Mouse (Mus musculus): ENCODE data around the gene Upk1a. TPM values are rescaled to one million over a fixed set of nuclear protein-coding genes. Genes with fewer than 3 reads are reported as not detected.

The Upk1a gene
- under 1 TPM; 0.38 to 0.60 TPM for polyA plus RNA-seq (2017; shearing (Covaris generic))

- ATAC-seq, result no peak
Measured at GRCm38 (mm10) chr7:30612654-30613402, at the start of gene Upk1a. TSS of gene Upk1a (minus strand) at chr7:30612847.

DNA sequence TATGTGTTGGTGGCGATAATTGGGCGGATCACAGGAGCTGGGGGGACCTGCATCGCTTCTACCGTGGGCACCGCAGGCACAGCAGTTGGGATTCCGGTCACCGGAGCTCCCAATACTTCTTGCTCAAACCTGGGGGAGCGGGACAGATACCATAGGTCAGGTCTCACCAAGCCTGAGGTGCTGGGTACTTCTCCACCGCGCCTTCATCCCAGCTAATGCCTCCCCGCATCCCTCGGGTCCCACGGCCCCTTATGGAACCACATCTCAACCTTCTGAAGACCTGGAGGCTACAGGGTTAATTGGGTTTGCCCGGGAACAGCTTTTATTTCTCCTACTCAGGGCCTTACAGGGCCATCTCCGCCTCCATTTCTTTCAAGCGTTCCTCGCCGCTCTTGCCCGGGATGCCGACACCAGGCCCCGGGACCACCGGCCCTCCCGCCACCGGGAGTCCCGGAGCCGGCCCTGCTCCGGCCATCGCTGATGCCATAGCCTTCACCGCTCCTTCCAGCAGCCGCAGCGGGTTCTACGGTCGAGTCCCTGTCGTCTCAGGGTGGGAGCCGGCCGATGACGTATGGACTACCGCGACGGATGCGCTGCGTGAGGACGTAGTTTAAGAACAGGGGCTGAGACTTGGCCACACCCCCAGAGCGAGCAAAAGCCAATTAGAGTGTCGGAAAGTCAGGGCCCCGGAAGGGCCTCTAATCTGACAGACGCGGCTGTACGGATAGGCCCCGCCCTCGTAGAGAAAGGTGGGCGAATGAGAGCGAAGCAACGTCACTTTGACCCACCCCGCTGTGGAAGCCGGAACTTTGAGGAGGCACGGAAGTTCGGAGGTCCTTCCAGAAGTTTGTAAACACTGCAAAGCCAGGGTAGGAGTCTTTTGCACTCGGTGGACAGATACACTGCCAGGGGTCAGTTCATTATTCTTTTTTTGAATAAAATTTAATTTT, 37.2 kb upstream of the Upk1a start, which contains the start of gene Rbm42:
Rbm42 (minus strand) TSS at position 727 of the 950 bp plus-strand sequence.
- peak; percentile 99 for ATAC-seq

- ATAC-seq, result no peak
Measured at GRCm38 (mm10) chr7:30639083-30639482, 26.4 kb upstream of the Upk1a start.

DNA sequence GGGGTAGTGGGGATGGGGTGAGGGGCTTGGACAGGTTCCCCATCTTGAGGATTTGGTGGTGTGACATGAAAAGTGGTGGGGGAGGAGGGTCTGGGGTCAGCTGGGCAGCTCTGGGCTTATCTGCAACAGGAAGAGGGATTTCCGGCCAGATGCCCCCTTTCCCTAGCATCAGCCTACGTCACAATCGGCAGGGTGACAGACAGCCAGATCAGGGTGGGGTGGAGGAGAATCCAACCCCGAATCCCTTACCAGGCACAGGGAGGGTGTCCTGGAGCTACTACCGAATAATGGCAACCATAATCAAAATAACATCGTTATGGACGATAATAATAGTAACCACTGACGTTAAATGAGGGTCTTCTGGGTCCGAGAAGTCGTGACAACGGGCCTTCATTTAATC, 23.7 kb upstream of the Upk1a start:
- ATAC-seq, result no peak

- no peak for ATAC-seq
Measured at GRCm38 (mm10) chr7:30635752-30636151, 23.1 kb upstream of the Upk1a start, which contains the start of gene Etv2. TSS of gene Etv2 (minus strand) at chr7:30635852.

DNA sequence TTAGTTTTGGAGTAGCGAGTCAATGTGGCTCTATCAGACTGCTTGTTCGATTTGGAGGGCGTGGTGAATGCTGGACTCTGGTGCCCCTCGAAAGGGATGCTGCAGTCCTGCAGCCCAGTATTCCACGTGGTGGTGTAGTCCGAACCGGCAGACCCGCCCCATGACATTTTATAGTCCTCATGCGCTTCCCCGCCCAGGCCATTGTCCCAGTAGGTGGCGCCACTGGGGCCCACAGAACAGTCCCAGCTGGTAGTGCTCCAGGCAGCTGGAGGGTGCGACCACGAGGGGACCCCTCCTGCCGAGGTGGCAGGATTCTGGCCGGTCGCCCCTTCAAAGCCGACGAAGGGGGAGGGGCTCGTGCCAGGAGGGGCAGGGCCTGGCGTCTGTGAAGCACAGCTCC, 22.0 kb upstream of the Upk1a start:
- ATAC-seq, result no peak

GRCm38 (mm10) chr7:30633762-30634412, 21.2 kb upstream of the Upk1a start:
- no peak for ATAC-seq

- ATAC-seq, result no peak
Measured at GRCm38 (mm10) chr7:30629013-30629412, 16.4 kb upstream of the Upk1a start.

GRCm38 (mm10) chr7:30626647-30627046, 14.0 kb upstream of the Upk1a start:
- no peak for ATAC-seq

DNA sequence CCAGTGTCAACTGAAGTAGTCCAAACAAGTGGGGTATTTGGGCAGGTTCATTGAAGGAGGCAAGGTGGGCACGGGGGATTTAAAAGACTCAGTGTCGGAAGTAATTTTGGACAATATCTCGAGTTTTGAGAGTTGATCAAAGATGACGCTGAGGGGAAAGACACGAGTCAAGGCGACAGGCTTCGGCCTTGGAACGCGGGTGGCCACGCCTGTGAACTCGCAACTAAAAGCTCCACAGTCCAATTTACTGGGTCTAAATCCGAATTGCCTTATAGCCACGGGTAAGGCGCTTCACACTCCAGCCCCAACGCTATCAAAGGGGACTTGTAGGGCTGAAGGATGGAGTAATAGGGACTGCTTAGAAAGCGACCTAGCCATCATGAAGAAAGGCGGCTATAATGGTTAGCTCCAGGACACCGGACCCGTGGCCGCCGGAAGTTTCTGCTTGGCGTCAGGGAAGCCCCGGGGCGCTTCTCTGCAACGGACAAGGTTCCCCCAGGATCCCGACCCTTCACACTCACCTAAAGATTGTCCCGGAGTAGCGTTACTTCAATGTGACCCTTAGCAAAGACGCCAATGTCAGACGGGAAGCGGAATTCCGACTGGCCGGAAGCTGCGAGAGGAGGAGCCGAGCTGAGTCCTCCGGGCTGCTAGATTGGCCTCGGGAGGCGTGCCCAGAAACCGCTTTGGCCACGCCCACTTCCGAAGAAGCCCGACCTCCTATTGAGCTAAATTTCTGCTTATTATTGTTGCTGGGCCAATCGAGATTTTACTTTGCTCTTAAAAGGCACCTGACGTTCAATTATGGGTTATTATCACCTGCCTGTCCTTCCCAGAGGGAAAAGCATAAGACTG, 13.1 kb upstream of the Upk1a start, which contains the start of gene Cox6b1:
Cox6b1 (minus strand) TSS at position 622 of the 855 bp plus-strand sequence.
- peak; percentile 100 for ATAC-seq

DNA sequence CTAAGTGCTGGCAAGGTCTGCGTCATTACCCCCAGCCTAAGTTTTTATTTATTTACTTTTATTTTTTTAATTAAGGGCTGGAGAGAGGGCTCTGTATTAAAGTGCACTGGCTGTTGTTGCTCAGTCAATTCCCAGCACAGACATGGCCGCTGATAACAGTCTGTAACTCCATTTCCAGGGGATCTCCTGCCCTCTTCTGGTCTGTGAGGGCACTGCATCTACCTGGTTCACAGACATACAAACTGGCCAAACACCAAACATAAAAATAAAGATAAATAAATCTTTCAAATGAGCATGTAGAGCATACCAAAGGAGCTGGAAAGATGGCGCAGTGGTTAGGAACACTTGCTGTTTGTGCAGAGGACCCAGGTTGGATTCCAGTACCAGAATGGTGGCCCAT, 6.6 kb upstream of the Upk1a start:
- no peak for ATAC-seq

- ATAC-seq, result no peak
Measured at GRCm38 (mm10) chr7:30618658-30619057, 6.0 kb upstream of the Upk1a start.

GRCm38 (mm10) chr7:30615049-30615760, 2.6 kb upstream of the Upk1a start:
- no peak for ATAC-seq

DNA sequence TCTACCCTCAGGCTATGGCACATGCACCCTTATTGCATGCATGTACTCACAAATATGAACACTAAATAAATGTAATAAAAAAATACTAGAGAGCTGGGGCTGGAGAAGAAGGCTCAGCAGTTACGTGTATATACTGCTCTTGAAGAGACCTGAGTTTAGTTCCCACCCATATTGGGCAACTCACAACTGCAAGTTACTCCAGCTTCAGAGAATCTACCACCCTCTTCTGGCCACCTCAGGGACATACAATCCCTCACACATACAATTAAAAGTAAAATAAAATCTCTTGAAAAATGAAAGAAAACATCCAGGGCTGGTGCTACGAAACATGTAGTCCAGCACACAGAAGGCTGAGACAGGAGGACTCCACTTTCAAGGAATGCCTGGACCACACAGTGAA, 1.8 kb upstream of the Upk1a start:
- peak; percentile 66 for ATAC-seq

- ATAC-seq, result peak; percentile 67
Measured at GRCm38 (mm10) chr7:30613529-30614112, 974 bp upstream of the Upk1a start.

GRCm38 (mm10) chr7:30610043-30610442, 2.6 kb downstream of the Upk1a start:
- no peak for ATAC-seq

DNA sequence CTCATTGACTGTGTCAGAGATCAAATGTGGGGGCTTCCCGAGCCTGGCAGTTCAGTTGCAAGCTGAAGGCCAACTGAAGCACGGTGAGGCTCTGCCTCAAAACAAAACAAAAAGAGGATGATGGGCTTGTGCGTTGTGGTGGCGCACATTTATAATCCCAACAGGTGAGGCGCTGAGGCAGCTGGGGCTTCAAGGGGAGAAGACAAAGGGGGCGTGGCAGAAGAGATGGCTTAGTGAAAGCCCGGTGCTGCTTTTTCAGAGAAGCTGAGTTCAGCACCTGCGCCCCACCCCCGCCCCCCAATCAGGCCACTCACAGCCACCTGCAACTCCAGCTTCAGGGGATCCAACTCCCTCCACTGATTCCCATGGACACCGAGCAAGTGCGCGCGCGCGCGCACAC, 4.2 kb downstream of the Upk1a start:
- ATAC-seq, result no peak

DNA sequence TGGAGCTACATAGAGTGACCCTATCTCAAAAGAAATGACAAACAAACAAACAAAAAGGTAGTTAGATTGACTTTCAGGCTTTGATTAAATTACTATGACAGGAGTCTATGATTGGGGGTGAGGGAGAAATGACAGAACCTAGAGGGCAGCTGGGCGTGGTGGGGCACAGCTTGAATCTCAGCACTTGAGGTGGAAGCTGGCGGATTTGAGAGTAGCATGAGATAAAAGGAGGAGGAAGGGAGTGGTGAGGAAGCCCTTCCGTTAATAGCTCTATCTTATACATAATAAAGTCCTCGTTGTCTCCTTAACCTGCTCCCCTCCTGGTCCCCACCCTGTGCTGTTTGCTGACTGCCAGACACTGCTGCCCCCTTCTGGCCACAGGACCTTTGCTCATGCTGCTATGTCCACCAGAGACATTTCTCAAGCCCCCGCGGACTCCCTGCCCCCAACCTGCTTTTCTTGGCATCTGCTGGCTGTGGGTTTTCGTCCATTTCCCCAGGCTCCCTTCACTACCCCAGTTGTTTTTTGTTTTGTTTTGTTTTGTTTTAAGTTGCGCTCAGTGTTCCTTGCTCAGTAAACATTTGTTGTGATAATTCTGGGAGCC, 4.8 kb downstream of the Upk1a start:
- ATAC-seq, result peak; percentile 91

DNA sequence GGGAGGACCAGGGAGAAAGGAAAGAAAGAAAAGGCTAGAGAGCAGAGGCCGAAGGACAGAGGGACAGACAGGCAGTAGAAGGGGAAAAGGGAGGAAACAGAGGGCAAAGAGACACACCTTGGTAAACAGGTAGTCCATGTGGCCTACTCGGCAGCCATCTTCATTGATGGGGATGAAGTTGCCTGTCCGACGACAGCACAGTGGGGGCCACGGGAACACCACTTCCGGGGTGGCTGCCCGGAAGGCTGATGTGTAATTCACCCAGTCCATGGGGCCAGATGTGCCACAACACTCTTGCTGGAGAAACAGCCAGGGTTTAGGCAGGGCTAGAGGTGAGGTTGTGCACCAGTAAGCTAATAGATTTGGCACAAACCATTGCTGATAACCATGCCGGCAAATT, 7.7 kb downstream of the Upk1a start:
- no peak for ATAC-seq

DNA sequence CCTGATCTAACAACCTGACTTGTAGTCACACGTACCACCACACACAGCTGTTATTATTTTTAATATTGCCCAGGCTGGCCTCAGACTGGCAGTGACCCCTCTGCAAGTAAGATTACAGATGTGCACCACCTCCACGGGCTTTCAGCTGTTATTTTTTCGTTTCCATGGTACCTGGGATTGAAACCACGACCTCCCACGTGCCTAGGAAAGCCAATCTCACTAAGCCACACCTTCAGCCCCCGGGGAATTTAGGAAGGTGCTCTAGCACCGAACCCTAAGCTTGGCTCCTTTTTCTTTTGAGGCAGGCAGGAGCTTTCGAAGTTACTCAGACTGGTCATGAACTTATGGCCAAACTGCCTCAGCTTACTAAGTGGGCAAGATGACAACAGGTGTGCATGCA, 8.2 kb downstream of the Upk1a start:
- ATAC-seq, result no peak
